Mouse (Mus musculus): ENCODE results near the gene Ankrd26. TPM values are rescaled to one million over a fixed set of nuclear protein-coding genes. Genes with fewer than 3 reads are reported as not detected.
A peak's percentile ranks its signal among the peaks of the same experiment; 100 is the strongest.

Gene Ankrd26
- total RNA-seq, 2 experiments from 2014 or later: 11.1 to 12.5 TPM

DNA sequence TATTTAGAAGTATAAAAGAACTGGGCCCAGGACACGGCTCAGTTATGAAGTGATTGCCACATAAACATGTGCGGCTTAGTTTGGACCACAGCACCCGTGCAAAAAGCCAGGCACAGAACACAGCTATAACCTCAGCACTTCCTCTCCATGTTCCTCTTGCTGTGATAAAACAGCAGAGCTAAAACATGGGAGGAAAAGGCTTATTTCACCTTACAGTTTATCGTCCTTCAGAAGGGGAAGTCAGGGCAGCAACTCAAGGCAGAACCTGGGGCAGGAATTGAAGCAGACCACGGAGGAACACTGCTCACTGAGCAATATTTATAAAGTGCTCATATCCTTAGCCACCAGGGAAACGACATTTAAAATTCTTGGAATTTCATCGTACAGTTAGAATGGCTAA is 63.0 kb downstream of the Ankrd26 start:
- DNase-seq (ENCODE audit: low spot score in 2 of 2): no peak
- intact Hi-C loops (cut with DNase I): no loop called here

DNA sequence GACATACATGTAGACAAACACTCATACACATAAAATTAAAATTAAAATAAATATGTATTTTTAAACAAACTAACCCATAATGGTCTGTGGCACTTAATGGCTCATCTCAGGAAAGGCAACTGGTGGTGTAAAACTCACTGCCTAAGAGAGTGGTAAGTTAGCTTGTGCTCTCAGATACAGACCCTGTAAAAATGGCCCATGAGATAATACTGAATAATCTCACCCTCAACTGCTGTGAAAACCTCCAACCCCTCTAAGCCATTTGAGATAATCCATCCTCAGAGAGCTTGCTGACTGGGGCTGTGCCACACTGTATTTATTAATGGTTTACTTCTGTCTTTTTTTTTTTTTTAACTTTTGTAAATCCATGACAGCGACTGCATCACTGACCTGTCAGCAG is 79.9 kb downstream of the Ankrd26 start:
- no peak for DNase-seq (ENCODE audit: low spot score in 2 of 2)
- intact Hi-C loops (cut with DNase I): no loop called here

DNA sequence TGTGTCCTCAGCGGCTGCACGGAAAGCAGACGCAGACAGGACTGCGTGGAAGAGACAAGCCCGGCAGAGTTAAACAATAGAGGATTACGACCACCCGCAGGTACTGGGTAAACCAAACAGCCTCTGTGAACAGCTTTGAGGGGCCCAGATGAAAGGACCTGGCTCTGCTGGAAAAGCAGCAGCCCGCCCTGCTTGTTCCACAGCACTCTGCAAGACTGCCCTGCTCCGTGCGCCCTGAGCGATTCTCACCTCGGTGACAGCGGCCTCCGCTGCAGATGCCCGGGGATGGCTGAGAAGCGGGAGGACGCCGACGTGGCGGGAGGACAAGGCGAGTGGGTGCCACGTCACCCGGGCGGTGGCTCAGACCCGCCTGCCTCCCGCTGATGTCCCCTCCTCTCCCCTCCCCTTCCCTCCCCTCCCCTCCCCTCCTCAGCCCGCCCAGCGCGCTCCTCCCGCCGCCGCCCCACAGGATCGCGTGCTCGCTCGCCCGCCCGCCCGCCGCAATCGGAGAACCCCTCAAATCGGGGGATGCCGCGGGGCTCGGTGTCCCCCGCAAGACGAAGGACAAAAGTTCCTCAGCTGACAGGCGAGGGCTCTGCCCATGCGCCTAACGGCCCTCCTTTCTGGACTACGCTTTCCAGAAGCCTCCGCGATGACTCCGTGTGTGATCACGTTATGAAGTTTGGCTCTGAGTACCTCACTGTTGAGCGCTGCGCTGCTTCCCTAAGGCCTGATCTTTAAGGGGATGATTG is 82.9 kb downstream of the Ankrd26 start, which contains the start of gene Zfp9:
Zfp9 (minus strand) TSS at position 364 of the 752 bp plus-strand sequence.
- intact Hi-C loops (cut with DNase I): loop anchor here (1.0 kb wide), 1 partner anchor 24 kb away; the partner anchor contains the start of gene Zfp248
- peak; percentile 86 to 89 for DNase-seq (ENCODE audit: low spot score in 2 of 2)

DNA sequence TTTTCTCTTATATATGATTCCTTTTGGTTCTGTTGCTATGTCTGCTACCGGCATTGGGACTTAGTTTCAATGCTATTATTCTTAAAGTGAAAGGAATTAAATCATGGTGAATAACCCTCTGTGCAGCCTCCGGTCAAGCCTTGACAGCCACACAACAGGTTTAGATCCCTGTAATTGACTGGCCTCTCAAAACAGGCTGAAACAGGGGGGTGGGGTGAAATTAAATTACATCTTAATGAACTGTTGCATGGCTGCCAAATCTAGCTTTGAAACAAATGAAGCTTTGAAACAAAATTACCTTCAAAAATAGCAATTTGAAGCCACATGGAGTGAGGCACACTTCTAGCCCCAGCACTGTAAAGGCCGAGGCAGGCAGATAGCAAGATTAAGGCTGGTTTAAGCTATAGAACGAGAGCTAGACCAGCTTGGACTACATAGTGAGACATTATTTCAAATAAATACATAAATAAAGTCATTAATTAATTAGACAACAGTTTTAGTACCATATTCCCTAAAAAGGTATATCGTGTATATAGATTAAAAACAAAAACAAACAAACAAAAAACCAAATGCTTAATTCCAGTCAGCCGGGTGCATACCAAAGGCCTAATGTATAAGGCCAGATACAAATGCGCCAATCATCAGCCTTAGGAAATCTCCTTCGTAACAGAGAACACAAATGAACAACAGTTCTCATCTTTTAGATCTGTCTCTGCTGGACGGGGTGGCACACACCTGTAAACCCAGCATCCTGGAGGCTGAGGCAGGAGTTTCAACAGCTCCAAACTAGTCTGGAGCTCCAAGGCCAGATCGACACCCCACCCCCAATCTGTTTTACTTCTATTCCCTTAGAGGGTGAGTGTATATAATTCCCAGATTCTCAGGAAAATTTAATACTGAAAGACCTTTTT is 83.9 kb downstream of the Ankrd26 start:
- intact Hi-C loops (cut with DNase I): no loop called here
- peak in 1 of 2 experiments; percentile 11 for DNase-seq (ENCODE audit: low spot score in 2 of 2)

DNA sequence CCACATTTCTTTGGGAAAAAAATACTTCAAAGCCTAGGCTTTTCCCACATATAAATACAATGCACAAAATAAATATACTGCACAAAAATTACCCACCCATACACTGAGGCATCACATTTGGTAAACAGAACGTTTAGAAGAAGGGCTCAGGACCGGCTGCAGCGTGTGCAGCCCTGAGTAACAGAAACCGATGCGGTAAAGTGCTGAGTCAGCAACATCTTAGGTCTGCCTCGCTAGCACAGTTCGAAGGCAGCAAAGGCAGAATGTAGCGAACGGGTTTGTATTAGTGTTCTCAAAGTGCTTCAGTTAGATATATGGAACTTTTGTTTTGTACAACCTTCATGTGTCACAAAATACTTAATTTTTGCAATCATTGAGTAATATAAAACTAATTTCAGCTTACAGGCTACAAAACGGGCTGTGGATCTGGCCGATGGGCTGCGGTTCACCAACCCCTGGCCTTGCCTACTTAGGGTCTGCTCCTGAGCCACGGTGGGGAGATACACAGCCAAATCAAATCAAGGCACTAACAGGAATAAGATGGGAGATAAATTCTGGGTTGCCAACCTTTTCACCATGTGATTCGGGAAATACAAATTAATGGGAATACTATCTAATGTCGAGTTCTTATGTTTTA is 99.8 kb downstream of the Ankrd26 start:
- DNase-seq (ENCODE audit: low spot score in 2 of 2): no peak
- intact Hi-C loops (cut with DNase I): no loop called here

DNA sequence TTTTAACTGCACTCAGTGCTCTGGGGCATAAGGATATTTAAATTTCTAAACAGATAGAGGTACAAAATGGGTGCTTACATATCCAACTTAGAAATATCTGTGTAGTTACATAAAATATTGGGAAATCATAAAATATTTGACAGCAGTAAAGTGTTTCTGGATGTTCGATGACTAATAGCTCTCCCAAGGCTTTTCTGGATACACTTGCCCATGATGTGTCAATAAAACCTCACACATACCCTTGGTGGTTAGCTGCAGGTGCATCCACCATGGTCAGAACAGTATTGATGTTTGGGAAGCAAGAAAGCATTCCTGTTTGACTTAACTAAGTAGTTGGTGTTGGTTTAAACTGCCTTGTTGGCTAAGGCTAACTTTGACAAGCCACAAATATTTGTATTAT is 104.3 kb downstream of the Ankrd26 start:
- intact Hi-C loops (cut with DNase I): no loop called here
- no peak for DNase-seq (ENCODE audit: low spot score in 2 of 2)

DNA sequence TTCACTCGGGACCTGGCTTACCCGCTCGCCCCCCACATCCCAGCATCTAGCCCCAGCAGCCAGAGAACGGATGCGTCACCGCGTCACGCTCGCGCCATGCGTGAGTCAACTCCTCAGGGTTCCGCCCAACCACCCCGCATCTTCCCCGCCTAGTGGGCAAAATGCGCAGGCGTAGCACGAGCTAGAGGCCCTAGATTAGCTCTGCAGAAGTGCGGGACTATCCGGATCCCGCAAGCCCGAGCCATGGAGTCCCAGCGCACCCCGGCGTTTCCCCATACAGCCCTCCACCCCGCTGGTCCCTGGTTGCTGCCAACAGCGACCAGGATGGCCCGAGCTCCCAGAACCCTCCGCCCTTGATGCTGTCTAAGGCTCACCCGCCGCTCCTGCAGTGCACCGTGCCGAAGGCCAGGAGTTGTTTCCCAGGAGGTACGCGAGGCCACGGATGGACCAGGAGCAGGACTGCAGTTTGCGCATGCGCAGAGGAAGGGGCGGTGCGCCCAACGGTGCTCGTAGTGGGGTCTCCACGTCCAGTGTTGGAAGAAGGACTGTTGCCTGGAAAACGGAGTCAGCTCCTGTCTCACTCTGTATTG is 106.9 kb downstream of the Ankrd26 start, which contains the start of gene Zfp248:
Zfp248 (minus strand) TSS at position 487 of the 590 bp plus-strand sequence.
- intact Hi-C loops (cut with DNase I): loop anchor here (1.0 kb wide), 1 partner anchor 24 kb away; the partner anchor contains the start of gene Zfp9

DNA sequence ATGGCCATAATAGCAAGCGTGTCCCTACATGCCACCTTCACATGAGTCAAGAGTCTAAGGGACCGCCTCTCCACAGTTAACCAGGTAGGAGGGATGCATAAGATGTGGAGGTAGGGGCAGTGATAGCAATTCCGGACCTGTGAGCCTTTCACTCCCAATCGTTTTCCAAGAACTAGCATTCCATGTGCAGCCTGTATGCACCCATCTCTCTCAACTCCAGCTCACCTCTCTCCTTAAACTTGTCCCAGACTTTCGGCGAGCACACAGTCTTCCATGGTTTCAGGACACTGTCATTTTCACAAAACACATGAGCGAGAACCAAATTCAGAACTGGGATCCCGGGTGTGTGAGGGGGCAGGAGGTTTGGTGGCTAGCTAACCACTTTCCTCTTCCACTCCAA is 107.6 kb downstream of the Ankrd26 start:
- intact Hi-C loops (cut with DNase I): no loop called here
- peak; percentile 31 to 48 for DNase-seq (ENCODE audit: low spot score in 2 of 2)

More for the DNA sequence above, 106.9 kb downstream of the Ankrd26 start, which contains the start of gene Zfp248:
- peak; percentile 93 to 98 for DNase-seq (ENCODE audit: low spot score in 2 of 2)

Other genes starting within 250 kb of the Ankrd26 start
- gene Bms1, start 142.8 kb downstream of the Ankrd26 start, total RNA-seq (2021): 10 to 100 TPM; 31.5 to 32.6 TPM
- 10 to 100 TPM; 17.3 to 20.1 TPM for gene Zfp248, start 106.7 kb downstream of the Ankrd26 start, total RNA-seq (2021)
- gene Zfp9, start 82.9 kb downstream of the Ankrd26 start, total RNA-seq (2021): 10 to 100 TPM; 17.4 to 19.4 TPM

Data from left cerebral cortex, postnatal 25 days (tissue).